Mouse (Mus musculus) gastrocnemius, postnatal 25 days (tissue): ENCODE results near the gene Ceacam10. TPM values are rescaled to one million over a fixed set of nuclear protein-coding genes. Genes with fewer than 3 reads are reported as not detected.

Experiments
- total RNA-seq, 2 experiments: library from RNA; stranded (reverse); gene quantifications; 1 replicate in 1 of 2; 2 replicates in 1 of 2; pipeline ENCODE4 v1.2.3; 2021

The Ceacam10 gene
- total RNA-seq, 2 experiments from 2014 or later = not detected

Other genes with a start within 250 kb of the Ceacam10 start
- gene Irgq, start 246.5 kb upstream of the Ceacam10 start, total RNA-seq = 10 to 100 TPM; 12.3 to 13.0 TPM
- not detected for gene Pinlyp, start 231.1 kb upstream of the Ceacam10 start, total RNA-seq
- gene Xrcc1, start 230.9 kb upstream of the Ceacam10 start, total RNA-seq = 10 to 100 TPM; 15.8 to 17.5 TPM
- 10 to 100 TPM; 21.6 to 25.9 TPM for gene Ethe1, start 189.7 kb upstream of the Ceacam10 start, total RNA-seq
- under 1 TPM in 1 of 2 experiments, not detected in 1; 0.13 TPM for gene Zfp575, start 189.6 kb upstream of the Ceacam10 start, total RNA-seq
- under 1 TPM; 0.59 to 0.70 TPM for gene Phldb3, start 166.4 kb upstream of the Ceacam10 start, total RNA-seq
- gene Lypd3, start 140.7 kb upstream of the Ceacam10 start, total RNA-seq = not detected
- gene Tex101, start 100.5 kb upstream of the Ceacam10 start, total RNA-seq = not detected
- not detected for gene BC049730, start 68.0 kb upstream of the Ceacam10 start, total RNA-seq
- not detected for gene Gm4763, start 50.3 kb upstream of the Ceacam10 start, total RNA-seq
- not detected for gene Cd177, start 16.9 kb upstream of the Ceacam10 start, total RNA-seq
- not detected for gene Gm9844, start 85.0 kb downstream of the Ceacam10 start, total RNA-seq
- gene Lypd4, start 92.7 kb downstream of the Ceacam10 start, total RNA-seq = not detected
- not detected for gene Dmrtc2, start 92.9 kb downstream of the Ceacam10 start, total RNA-seq
- 100 to 1,000 TPM; 300 to 345 TPM for gene Rps19, start 107.2 kb downstream of the Ceacam10 start, total RNA-seq
- gene Cd79a, start 120.2 kb downstream of the Ceacam10 start, total RNA-seq = under 1 TPM in 1 of 2 experiments, not detected in 1; 0.24 TPM
- 10 to 100 TPM; 30.9 to 34.2 TPM for gene Arhgef1, start 125.7 kb downstream of the Ceacam10 start, total RNA-seq
- not detected for gene Gm4881, start 167.3 kb downstream of the Ceacam10 start, total RNA-seq
- 100 to 1,000 TPM; 191 to 193 TPM for gene Rabac1, start 195.5 kb downstream of the Ceacam10 start, total RNA-seq
- under 1 TPM in 1 of 2 experiments, not detected in 1; 0.46 TPM for gene Atp1a3, start 228.8 kb downstream of the Ceacam10 start, total RNA-seq